Mouse (Mus musculus) testis, adult 2 months (tissue): ENCODE measurements around the gene St7.

ENCODE experiments used
- CTCF ChIP-seq: fragments of 200-500 bp; IDR thresholded peaks from 2 replicates; pipeline ENCODE4 v1.5.1; 2012; ENCODE audit warnings: low read depth, mild to moderate bottlenecking, inconsistent platforms, low read length, moderate library complexity; ENCODE audit not compliant: control insufficient read depth, insufficient read depth, insufficient replicate concordance
- POLR2A ChIP-seq: fragments of 200-500 bp; IDR thresholded peaks from 2 replicates; pipeline ENCODE4 v1.6.1; 2012; ENCODE audit warnings: low read depth, mild to moderate bottlenecking, inconsistent platforms, low read length, moderate library complexity; ENCODE audit not compliant: control insufficient read depth

DNA sequence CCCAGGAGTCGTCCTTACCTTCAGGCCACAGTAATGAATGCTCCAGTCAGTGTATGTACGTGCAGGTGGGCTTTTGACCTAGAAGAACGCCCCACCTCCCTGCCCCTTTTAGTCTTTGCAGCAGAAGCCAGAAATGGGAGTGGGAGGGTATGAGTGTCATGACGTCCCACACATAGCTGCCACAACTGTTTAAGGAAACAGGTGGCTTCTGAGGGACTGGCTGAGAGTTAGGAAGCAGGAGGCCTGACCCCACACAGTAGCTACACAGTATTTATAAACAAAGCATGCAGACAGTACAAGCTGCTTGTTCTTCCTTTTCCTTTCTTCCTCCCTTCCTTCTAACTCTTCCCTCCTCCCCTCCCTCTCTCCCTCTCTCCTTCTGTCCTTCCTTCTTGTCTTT is 135.6 kb downstream of the St7 start:
- no peak for TF ChIP-seq CTCF
- no peak for TF ChIP-seq POLR2A
